Mouse (Mus musculus) macrophage (primary cell): Measurements from ENCODE around the gene Il6st. TPM values are rescaled to one million over a fixed set of nuclear protein-coding genes. Genes with fewer than 3 reads are reported as not detected.

ENCODE experiments used
- H3K27ac ChIP-seq: fragments of 350-480 bp; formaldehyde crosslinking; 2 replicates; pipeline ENCODE4 v1.9.0; 2021
- H3K36me3 ChIP-seq: fragments of 350-480 bp; formaldehyde crosslinking; 2 replicates; pipeline ENCODE4 v1.9.0; 2021; ENCODE audit errors: inconsistent target
- H3K4me3 ChIP-seq: fragments of 350-480 bp; formaldehyde crosslinking; 2 replicates; pipeline ENCODE4 v1.9.0; 2021; ENCODE audit errors: inconsistent target
- H3K79me2 ChIP-seq: fragments of 350-480 bp; formaldehyde crosslinking; 2 replicates; pipeline ENCODE4 v1.9.0; 2021; ENCODE audit errors: inconsistent target
- WGBS: methylation state at CpG from one replicate; pipeline ENCODE4 v1.1.7; 2026; ENCODE audit warnings: inconsistent platforms; ENCODE audit not compliant: missing documents; 5-methylcytosine and 5-hydroxymethylcytosine counted together
- polyA plus RNA-seq: library from polyadenylated mRNA; stranded (reverse); fragments of 250-400 nt; gene quantifications from 3 replicates; pipeline ENCODE4 v1.2.4, GENCODE M21; 2018; ENCODE audit warnings: inconsistent platforms

Gene Il6st
- polyA plus RNA-seq, 1 experiment from 2014 or later, result 79.6 TPM

DNA sequence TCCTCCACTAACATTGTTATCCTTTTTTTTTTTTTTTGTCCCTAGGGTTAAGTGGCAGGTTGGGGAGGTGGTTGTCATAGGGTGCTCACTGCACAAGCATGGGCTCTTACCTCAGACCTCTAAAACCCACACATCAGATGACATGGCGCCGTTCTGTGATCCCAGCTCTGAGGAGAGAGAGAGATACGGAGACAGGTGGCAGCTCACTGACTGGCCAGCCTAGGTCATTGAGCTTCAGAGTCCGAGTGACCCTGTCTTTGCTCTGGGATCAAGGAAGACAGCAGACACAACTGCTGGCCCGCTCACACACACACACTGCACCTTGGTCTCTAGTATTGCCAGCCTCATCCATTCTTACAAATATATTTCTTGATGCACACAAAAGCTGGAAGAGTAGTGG, 18.7 kb downstream of the Il6st start:
- 94% methylated on average over 5 of the region's 5 CpGs for WGBS
- no peak overlapping the region for H3K4me3 ChIP-seq
- H3K36me3 ChIP-seq, result peaks cover 93% of the 10 kb centered on the region
- peaks cover 14% of the 10 kb centered on the region; the same call in 1 of the 2 replicates for H3K79me2 ChIP-seq
- no peak overlapping the region for H3K27ac ChIP-seq

DNA sequence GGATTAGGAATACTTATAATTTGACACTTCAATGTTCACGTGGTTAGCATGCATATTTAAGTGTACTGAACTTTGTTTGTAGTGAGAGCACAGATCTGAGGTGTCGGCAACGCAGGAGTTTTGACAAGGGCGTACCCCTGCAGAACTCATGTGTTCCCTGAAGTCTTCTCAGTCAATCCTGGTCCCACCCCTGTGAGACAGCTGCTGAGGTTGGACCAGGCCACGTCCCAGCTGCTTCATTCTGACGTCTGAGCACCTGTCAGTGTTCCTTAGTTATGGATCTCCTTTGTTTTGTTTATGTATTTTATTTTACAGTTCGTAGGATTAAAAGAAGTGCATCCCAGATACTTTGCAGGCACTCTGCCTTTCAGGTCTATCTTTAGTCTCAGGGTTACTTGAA, 19.1 kb downstream of the Il6st start:
- peaks cover 96% of the 10 kb centered on the region for H3K36me3 ChIP-seq
- no peak overlapping the region for H3K27ac ChIP-seq
- WGBS, result 94% methylated on average over 7 of the region's 7 CpGs
- H3K79me2 ChIP-seq, result peaks cover 9% of the 10 kb centered on the region; the same call in 1 of the 2 replicates
- no peak overlapping the region for H3K4me3 ChIP-seq

DNA sequence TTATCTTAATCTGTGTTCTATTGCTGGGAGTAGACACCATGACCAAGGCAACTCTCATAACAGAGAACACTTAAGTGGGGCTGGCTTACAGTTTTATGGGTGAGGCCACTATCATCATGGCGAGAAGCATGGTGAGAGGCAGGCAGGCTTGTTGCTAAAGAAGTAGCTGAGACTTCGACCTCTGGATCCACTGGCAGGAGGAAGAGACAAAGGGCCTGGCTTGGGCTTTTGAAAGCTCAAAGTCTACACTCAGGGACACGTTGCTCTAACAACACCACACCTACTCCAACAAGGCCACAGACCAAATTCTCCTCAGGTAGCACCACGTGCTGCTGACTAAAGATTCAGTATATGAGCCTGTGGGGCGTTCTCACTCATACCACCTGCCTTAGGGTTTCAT, 22.4 kb downstream of the Il6st start:
- Histone ChIP-seq H3K27ac (no peak overlapping the region), H3K36me3 (peaks cover 99% of the 10 kb centered on the region), H3K79me2 (no peaks in the 10 kb centered on the region; the same call in 1 of the 2 replicates), H3K4me3 (no peak overlapping the region)
- WGBS, result 95% methylated on average over 5 of the region's 5 CpGs

DNA sequence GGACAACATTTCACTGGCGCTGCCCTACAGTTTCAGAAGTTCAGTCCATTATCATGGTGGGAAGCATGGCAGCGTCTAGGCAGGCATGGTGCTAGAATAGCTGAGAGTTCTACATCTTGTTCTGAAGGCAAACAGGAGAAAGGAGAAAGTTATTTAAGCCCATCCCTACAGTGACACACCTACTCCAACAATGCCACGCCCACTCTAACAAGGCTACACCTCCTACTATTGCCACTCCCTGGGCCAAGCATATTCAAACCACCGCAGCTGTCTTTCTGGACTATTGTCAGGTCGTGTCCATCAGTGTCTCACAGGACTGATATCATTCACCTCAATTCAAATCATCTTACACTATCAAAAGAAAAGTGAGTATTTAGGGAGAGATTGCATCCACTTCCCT, 22.8 kb downstream of the Il6st start:
- WGBS, result 98% methylated on average over 5 of the region's 5 CpGs
- no peak overlapping the region for H3K27ac ChIP-seq
- no peaks in the 10 kb centered on the region; the same call in 1 of the 2 replicates for H3K79me2 ChIP-seq
- H3K4me3 ChIP-seq, result no peak overlapping the region
- peaks cover 99% of the 10 kb centered on the region for H3K36me3 ChIP-seq

DNA sequence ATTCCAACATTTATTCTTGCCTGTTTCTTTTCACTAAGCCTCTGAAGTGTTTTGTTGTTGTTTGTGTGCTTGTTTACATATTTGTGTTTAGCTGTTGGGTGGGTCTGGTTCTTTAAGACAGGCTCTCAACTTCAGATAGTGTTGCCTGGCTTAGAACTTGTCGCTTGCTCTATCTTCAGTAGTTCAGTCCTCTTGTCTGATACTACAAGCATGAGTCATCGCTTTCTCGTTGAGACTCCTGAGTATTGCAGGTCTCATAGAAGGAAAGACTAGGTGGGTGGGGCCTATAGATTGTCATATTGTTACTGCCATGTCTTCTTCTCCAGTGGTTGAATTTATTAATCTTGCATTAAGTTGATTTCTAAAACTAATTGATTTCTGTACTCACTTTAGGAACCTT, 26.2 kb downstream of the Il6st start:
- Histone ChIP-seq H3K79me2 (no peaks in the 10 kb centered on the region; the same call in 1 of the 2 replicates), H3K27ac (no peak overlapping the region), H3K4me3 (no peak overlapping the region), H3K36me3 (peaks cover 94% of the 10 kb centered on the region)
- WGBS, result 85% methylated on average over 3 of the region's 3 CpGs

DNA sequence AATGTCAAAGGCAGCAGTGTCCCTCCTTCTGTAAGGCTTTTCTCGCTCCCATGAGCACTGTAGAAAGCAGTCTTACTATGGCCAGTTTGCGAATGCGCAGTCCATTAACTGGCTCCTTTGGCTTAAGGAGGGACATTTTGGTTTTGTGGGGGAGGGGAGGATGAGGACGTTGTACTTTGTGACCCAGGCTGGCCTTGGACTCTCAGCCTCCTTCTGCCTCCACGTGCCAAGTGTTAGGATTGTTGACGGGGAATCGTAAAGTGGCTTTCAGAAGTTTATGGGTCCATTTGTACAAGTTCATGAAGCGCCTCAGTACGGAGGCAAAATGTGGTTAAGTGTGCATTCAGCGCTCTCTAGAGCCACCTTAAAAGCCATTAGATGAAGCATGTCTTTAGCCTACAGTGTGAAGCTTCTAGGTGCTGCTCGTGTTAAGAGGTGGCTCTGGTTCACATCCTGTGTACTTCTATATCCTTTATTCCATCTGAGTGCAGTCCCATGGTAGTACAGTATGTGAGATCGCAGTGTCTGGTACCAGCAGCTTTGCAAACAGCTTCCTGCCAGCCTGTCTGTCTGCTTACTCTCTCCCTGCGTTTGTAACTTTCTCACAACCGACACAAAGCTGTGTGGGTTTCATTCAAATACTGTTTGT, 27.9 kb downstream of the Il6st start:
- no peak overlapping the region for H3K27ac ChIP-seq
- WGBS, result 94% methylated on average over 13 of the region's 14 CpGs
- peaks cover 94% of the 10 kb centered on the region for H3K36me3 ChIP-seq

DNA sequence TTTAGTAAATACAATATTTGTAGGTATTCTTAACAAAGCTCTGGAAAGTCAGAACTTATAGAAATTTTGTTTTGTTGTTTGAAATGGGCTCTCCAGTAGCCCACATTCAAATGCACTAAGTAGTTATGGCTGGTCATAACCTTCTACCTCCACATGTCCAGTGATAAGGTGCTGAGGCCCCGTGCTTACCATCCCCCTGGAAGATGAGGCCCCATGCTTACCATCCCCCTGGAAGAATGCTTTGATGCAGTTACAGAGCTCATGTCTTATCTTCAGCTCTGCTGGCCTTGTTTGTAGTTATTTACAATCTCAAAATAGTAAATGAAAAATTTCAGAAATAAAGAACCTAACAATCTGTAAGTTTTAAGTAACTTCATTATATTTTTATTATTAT, 28.4 kb downstream of the Il6st start:
- Histone ChIP-seq H3K79me2 (no peaks in the 10 kb centered on the region; the same call in 1 of the 2 replicates), H3K27ac (no peak overlapping the region), H3K36me3 (peaks cover 94% of the 10 kb centered on the region), H3K4me3 (no peak overlapping the region)
- WGBS, result 90% methylated on average over 1 of the region's 1 CpGs

More for the DNA sequence above, 27.9 kb downstream of the Il6st start:
- Histone ChIP-seq H3K79me2 (no peaks in the 10 kb centered on the region; the same call in 1 of the 2 replicates), H3K4me3 (no peak overlapping the region)

DNA sequence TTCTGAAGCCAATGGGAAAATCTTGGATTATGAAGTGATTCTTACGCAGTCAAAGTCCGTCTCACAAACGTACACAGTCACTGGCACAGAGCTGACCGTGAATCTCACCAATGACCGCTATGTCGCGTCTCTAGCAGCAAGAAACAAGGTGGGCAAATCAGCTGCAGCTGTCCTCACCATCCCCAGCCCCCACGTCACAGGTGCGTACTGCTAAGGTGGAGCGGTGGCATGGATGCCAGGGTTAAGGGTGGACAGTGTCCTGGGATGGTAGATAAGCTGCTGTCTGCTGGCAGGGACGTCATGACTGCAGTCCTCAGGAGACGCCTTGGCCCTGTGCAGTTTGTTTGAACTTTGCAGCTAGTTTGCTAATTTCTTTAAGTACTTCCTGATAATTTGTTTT, 30.7 kb downstream of the Il6st start:
- WGBS, result 96% methylated on average over 12 of the region's 12 CpGs
- Histone ChIP-seq H3K4me3 (no peak overlapping the region), H3K27ac (no peak overlapping the region), H3K79me2 (no peaks in the 10 kb centered on the region; the same call in 1 of the 2 replicates), H3K36me3 (peaks cover 94% of the 10 kb centered on the region)

DNA sequence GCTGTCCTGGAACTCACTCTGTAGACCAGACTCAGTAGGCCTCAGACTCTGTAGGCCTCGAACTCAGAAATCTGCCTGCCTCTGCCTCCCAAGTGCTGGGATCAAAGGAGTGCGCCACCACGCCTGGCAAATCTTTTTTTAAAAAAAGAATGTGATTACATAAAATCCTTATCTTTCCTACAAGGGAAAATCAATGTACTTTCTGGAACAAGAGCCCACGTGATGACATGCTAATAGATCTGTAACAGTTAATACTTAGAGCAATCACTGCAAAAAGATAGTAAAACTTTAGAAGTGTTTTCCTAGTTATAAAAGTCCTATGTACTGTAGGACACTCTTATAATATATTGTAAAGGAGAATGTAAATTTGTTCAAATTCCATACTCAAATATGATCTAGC, 36.2 kb downstream of the Il6st start:
- 93% methylated on average over 4 of the region's 4 CpGs for WGBS
- H3K27ac ChIP-seq, result no peak overlapping the region
- H3K4me3 ChIP-seq, result no peak overlapping the region
- peaks cover 6% of the 10 kb centered on the region; the same call in 1 of the 2 replicates for H3K79me2 ChIP-seq
- H3K36me3 ChIP-seq, result peaks cover 86% of the 10 kb centered on the region

DNA sequence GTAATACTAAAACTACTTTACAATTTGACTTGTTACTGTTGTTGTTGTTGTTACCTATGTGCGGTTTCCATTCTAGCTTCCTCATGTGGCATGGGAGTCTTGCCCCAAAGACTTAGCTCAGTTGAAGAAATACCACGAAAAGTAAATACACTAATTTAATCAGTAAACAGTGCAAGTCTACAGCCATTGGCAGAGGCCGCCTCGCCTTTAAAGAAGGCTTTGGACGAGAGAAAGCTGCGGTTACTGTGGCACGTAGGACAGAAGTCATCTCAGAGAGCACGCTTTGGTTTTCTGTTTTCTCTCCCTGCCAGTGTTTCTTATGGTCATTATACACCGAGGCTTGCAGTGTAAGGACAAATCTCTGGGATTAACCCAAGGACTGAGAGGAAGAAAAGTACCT, 36.6 kb downstream of the Il6st start:
- 92% methylated on average over 9 of the region's 9 CpGs for WGBS
- Histone ChIP-seq H3K36me3 (peaks cover 86% of the 10 kb centered on the region), H3K27ac (no peak overlapping the region), H3K4me3 (no peak overlapping the region), H3K79me2 (peaks cover 6% of the 10 kb centered on the region; the same call in 1 of the 2 replicates)

DNA sequence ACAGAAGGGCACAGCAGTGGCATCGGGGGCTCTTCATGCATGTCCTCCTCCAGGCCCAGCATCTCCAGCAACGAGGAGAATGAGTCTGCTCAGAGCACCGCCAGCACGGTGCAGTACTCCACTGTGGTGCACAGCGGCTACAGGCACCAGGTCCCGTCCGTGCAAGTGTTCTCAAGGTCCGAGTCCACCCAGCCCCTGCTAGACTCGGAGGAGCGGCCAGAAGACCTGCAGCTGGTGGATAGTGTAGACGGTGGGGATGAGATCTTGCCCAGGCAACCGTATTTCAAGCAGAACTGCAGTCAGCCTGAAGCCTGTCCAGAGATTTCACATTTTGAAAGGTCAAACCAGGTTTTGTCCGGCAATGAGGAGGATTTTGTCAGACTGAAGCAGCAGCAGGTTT, 40.0 kb downstream of the Il6st start:
- Histone ChIP-seq H3K36me3 (peaks cover 72% of the 10 kb centered on the region), H3K79me2 (peaks cover 6% of the 10 kb centered on the region; the same call in 1 of the 2 replicates), H3K27ac (no peak overlapping the region), H3K4me3 (no peak overlapping the region)
- WGBS, result 94% methylated on average over 12 of the region's 13 CpGs

DNA sequence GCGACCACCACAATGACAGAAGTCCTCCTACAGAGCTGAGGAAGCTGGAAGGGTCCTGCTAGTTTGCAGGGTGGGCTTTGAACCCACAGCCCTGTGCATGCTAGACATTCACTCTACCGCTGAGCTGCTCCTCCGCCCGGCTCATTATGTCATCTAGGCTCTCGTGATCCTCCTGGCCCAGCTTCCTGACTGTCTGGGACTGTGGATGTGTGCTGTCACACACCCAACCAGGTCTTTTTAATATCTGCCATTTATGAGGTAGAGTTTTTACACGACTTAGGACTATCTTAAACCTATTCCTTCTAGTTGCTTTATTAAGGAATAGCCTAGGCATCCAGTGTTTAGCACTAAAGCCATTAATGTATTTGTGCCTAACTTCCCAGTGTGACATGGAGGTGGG, 41.6 kb downstream of the Il6st start:
- WGBS, result 91% methylated on average over 6 of the region's 6 CpGs
- Histone ChIP-seq H3K79me2 (peaks cover 6% of the 10 kb centered on the region; the same call in 1 of the 2 replicates), H3K4me3 (no peak overlapping the region), H3K36me3 (peaks cover 57% of the 10 kb centered on the region), H3K27ac (no peak overlapping the region)

DNA sequence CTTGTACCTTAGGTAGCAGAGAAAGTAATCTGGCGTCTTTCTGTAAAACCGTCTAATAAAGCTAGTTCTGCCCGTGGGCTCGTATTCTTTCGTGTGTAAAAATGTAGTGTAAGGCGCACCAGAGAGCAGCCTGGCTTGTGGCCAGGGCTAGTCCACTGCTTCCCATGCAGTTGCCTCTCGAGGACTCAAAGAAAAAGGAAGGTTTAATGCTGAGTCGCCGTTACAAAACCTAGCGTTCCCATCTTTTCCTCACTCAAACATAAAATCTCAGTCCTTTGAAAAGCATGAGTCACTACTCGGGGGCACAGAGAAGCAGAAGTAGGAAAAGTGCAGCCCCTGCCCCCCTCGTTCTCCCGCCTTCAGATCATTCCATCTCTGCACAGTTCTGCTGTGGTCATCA, 42.9 kb downstream of the Il6st start:
- 54% methylated on average over 13 of the region's 13 CpGs for WGBS
- Histone ChIP-seq H3K79me2 (peaks cover 6% of the 10 kb centered on the region; the same call in 1 of the 2 replicates), H3K27ac (no peak overlapping the region), H3K4me3 (no peak overlapping the region), H3K36me3 (peaks cover 45% of the 10 kb centered on the region)

DNA sequence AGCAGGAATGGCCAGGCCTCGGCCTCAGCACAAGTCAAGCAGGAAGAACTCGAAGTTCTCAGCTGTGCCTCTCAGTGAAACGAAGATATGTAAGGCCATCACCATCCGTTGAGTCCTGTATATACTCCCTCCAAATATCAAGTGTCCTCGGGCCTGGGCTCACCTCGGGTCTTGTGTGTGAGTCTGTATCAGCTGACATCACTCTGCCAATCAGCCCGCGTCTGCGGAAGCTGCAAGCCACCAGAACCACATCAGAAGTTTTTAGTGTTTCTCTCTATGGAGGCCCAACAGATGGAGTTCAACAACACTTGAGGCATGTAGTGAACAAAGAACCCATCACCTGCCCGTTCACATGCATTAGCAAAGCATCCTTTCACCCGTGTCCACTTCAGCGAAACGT, 43.8 kb downstream of the Il6st start:
- H3K79me2 ChIP-seq, result peaks cover 6% of the 10 kb centered on the region; the same call in 1 of the 2 replicates
- H3K4me3 ChIP-seq, result no peak overlapping the region
- no peak overlapping the region for H3K27ac ChIP-seq
- H3K36me3 ChIP-seq, result peaks cover 45% of the 10 kb centered on the region
- WGBS, result 92% methylated on average over 13 of the region's 13 CpGs

DNA sequence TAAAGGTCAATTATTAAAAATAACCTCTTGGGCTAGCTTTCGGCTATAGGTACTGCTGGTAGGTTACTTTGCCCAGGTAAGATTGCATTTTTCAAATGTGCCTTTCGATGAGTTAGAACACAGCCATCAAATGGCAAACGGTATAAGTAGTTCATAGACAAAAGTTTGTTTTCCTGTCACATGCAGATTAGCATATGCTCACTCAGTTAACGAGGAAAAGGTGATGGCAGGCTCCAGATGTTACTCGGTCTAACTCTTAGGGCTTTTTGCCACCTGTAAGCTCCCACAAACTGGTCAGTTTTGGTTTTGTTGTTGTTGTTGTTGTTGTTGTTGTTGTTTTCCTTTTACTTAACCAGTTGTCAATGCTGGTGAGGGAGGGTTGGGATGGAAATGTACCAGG, 44.6 kb downstream of the Il6st start:
- Histone ChIP-seq H3K4me3 (no peak overlapping the region), H3K27ac (no peak overlapping the region), H3K36me3 (peaks cover 39% of the 10 kb centered on the region), H3K79me2 (peaks cover 6% of the 10 kb centered on the region; the same call in 1 of the 2 replicates)
- 96% methylated on average over 5 of the region's 5 CpGs for WGBS
